Mouse (Mus musculus) CH12.LX (cell line): ENCODE measurements around the gene Itgb2.

Experiments used
- EP300 ChIP-seq: IDR thresholded peaks from 2 replicates; pipeline ENCODE4 v1.6.1; 2011; ENCODE audit warnings: low read length, improper control_type of control experiment
- ETS1 ChIP-seq: conservative IDR thresholded peaks from 2 replicates; pipeline ENCODE4 v1.6.1; 2012; ENCODE audit warnings: low read depth, mild to moderate bottlenecking, inconsistent platforms, low read length, improper control_type of control experiment, moderate library complexity
- JUN ChIP-seq: IDR thresholded peaks from 2 replicates; pipeline ENCODE4 v1.6.1; 2011; ENCODE audit warnings: low read depth, mild to moderate bottlenecking, low read length, improper control_type of control experiment, moderate library complexity; ENCODE audit not compliant: insufficient read depth
- ZMIZ1 ChIP-seq: IDR thresholded peaks from 2 replicates; pipeline ENCODE4 v1.6.1; 2012; ENCODE audit warnings: low read depth, mild to moderate bottlenecking, inconsistent platforms, low read length, improper control_type of control experiment

GRCm38 (mm10) chr10:77566651-77567050, 36.6 kb downstream of the Itgb2 start:
- TF ChIP-seq ZMIZ1 (no peak), ETS1 (no peak), JUN (no peak), EP300 (no peak)
